Mouse (Mus musculus) brown adipose tissue, adult 24 weeks (tissue): ENCODE data around the gene Ttll6. TPM values are rescaled to one million over a fixed set of nuclear protein-coding genes. Genes with fewer than 3 reads are reported as not detected.
"Not testable (repeated sequence)": the region's sequence is repeated elsewhere in the genome, so short reads cannot be mapped to it uniquely, and the experiment has no call there.

ENCODE experiments used
- H3K27ac ChIP-seq: fragments of 200-500 bp; replicated peaks from 2 replicates; pipeline ENCODE4 v1.5.1; 2012; ENCODE audit warnings: low read depth, mild to moderate bottlenecking, low read length
- H3K4me1 ChIP-seq: fragments of 200-500 bp; 2 replicates; pipeline ENCODE4 v1.6.1; 2012; ENCODE audit warnings: low read length, mixed read lengths; ENCODE audit not compliant: control insufficient read depth, insufficient read depth, insufficient read length
- H3K4me3 ChIP-seq: fragments of 200-500 bp; 2 replicates; pipeline ENCODE4 v1.5.1; 2012; ENCODE audit warnings: low read depth, mild to moderate bottlenecking, low read length, moderate library complexity; ENCODE audit not compliant: insufficient read depth
- polyA plus RNA-seq: library from polyadenylated mRNA; stranded (reverse); fragments of >200 nt; gene quantifications from 2 replicates; pipeline ENCODE4 v1.2.4, GENCODE M21; 2012; ENCODE audit not compliant: missing spikeins, insufficient read depth, insufficient read length

Ttll6 gene
- polyA plus RNA-seq = not detected in 2 replicates

- Histone ChIP-seq H3K4me3 (no peak within 1 kb of the TSS), H3K4me1 (no peaks in the 10 kb centered on the region), H3K27ac (no peak within 1 kb of the TSS)
Observed at GRCm38 (mm10) chr11:96133239-96133865, at the start of gene Ttll6. Gene Ttll6, plus strand, starts transcription at chr11:96133786.

- H3K4me1 ChIP-seq = no peaks in the 10 kb centered on the region
- H3K4me3 ChIP-seq = no peak overlapping the region
- H3K27ac ChIP-seq = no peak overlapping the region
Observed at GRCm38 (mm10) chr11:96087981-96088380, 45.6 kb upstream of the Ttll6 start.

GRCm38 (mm10) chr11:96091073-96091472 is 42.5 kb upstream of the Ttll6 start:
- Histone ChIP-seq H3K4me3 (no peak overlapping the region), H3K4me1 (no peaks in the 10 kb centered on the region), H3K27ac (no peak overlapping the region)

GRCm38 (mm10) chr11:96092674-96093291 is 40.8 kb upstream of the Ttll6 start:
- Histone ChIP-seq H3K4me3 (no peak overlapping the region), H3K4me1 (no peaks in the 10 kb centered on the region), H3K27ac (no peak overlapping the region)

DNA sequence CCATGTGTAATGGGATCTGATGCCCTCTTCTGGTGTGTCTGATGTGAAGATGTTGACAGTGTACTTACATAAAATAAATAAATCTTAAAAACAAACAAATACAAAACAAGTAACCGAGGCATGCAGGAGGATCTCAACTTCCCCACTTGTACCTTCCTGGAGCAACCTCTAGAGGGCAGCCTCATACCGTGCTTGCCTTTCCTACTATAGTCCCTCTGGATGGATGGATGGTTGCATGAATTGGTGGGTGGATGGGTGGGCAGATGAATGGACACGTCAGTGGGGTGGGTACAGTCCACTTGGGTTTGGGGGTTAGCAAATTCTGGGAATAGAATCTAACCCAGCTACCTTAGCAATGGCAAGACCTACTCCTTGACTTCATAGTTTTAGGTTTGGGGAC is 40.2 kb upstream of the Ttll6 start:
- H3K4me1 ChIP-seq = no peaks in the 10 kb centered on the region
- no peak overlapping the region for H3K27ac ChIP-seq
- H3K4me3 ChIP-seq = no peak overlapping the region

GRCm38 (mm10) chr11:96108376-96108775 is 25.2 kb upstream of the Ttll6 start:
- Histone ChIP-seq H3K27ac (no peak overlapping the region), H3K4me3 (no peak overlapping the region), H3K4me1 (no peaks in the 10 kb centered on the region)

DNA sequence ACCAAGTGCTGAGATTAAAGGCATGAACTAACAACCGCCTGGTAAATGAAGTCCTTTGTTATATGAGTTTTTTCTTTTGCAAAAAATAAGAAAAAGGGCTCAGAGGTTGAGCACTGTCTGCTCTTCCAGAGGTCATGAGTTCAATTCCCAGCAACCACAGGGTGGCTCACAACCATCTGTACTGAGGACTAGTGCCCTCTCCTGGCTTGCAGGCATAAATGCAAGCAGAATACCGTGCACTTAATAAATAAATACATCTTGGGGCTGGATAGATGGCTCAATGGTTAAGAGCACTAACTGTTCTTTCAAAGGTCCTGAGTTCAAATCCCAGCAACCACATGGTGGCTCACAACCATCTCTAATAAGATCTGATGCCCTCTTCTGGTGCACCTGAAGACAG is 22.6 kb upstream of the Ttll6 start:
- not testable (repeated sequence) for H3K4me3 ChIP-seq, H3K27ac ChIP-seq, H3K4me1 ChIP-seq

DNA sequence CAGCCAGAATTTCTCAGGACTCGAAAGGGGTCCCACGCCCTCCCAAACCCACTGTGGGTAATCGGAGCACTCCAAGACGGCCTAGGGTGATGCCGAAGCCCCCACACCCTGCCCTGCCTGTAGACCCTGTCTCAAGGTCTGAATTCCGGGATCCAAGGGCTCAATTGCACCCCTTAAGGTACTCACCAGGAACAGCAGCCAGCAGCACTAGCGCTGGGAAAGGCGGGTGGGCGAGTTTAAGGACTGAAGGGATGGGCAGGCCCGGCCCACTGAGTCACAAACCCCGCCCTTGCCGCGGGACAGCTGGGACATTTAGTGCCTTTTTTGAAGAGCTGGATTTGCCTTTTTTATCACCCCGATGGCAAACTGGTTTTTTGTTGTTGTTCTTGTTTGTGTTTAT is 21.8 kb upstream of the Ttll6 start, which contains the start of gene Calcoco2:
Gene Calcoco2 (minus strand): TSS at position 214 of the 400 bp plus-strand sequence.
- Histone ChIP-seq H3K4me1 (no peaks in the 10 kb centered on the region), H3K27ac (no peak within 1 kb of the TSS), H3K4me3 (no peak within 1 kb of the TSS)

DNA sequence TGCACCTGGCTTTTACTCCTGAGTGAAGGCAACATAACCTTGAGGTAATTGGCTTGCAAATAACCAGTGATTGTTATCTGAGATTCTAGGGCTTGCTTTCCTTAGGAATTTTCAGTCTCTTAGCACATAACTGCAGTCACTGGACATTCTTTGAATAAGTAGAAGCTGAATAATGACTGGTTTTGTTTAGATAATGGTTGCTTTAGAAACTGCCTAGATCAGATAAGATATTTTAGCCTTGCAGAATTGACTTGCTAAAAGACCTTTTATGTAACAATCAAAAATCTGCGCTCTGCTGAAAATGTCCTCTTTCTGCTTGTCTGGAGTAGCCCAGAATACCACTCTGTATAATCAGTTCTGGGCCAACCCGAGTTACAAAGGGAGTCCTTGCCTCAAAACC is 19.5 kb upstream of the Ttll6 start:
- H3K27ac ChIP-seq = no peak overlapping the region
- H3K4me1 ChIP-seq = no peaks in the 10 kb centered on the region
- no peak overlapping the region for H3K4me3 ChIP-seq

DNA sequence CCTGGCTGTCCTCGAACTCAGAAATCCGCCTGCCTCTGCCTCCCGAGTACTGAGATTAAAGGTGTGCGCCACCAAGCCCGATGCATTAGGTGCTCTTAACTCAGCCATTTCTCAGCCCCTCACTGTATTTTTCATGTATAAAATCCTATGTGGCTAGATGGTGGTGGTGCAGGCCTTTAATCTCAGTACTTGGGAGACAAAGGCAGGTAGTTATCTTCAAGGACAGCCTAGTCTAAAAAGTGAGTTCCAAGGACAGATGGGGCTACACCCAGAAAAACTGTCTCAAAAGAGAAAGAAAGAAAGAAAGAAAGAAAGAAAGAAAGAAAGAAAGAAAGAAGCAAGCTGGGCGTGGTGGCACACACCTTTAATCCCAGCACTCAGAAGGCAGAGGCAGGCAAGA is 18.2 kb upstream of the Ttll6 start:
- Histone ChIP-seq H3K4me3 (no peak overlapping the region), H3K27ac (no peak overlapping the region), H3K4me1 (no peaks in the 10 kb centered on the region)

GRCm38 (mm10) chr11:96116116-96116515 is 17.5 kb upstream of the Ttll6 start:
- Histone ChIP-seq H3K4me1 (no peaks in the 10 kb centered on the region), H3K27ac (no peak overlapping the region), H3K4me3 (no peak overlapping the region)

DNA sequence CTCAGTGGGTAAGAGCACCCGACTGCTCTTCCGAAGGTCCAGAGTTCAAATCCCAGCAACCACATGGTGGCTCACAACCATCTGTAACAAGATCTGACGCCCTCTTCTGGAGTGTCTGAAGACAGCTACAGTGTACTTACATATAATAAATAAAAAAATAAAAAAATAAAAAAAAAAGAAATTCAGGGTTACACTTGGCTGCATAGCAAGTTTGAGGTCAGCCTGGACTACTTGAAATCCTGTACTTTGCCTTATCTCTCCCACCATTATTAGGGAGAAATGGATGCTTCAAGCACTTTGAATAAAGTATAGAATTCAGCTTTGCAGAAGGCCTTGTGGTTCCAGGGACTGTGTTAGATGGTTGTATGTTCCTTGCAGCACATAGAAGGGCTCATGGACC is 16.7 kb upstream of the Ttll6 start:
- H3K4me3 ChIP-seq, H3K4me1 ChIP-seq, H3K27ac ChIP-seq: not testable (repeated sequence)

DNA sequence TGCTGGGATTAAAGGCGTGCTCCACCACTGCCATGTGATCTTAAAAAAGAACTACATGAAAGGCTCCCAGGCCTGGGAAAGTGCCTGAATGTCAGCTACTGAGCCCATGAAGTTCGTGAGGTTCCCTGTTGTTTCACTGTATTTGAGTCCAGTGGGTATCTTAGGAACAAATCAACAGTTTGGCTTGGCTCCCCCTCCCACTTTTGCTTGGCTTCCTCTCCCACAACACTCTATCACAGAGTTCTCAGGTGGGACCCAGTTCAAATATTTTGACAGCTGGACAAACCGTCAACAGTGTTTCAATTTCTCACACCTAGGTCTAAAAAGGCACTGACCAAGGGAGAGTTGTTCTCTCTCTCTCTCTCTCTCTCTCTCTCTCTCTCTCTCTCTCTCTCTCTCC is 14.2 kb upstream of the Ttll6 start:
- Histone ChIP-seq H3K4me3 (no peak overlapping the region), H3K27ac (no peak overlapping the region), H3K4me1 (no peaks in the 10 kb centered on the region)

DNA sequence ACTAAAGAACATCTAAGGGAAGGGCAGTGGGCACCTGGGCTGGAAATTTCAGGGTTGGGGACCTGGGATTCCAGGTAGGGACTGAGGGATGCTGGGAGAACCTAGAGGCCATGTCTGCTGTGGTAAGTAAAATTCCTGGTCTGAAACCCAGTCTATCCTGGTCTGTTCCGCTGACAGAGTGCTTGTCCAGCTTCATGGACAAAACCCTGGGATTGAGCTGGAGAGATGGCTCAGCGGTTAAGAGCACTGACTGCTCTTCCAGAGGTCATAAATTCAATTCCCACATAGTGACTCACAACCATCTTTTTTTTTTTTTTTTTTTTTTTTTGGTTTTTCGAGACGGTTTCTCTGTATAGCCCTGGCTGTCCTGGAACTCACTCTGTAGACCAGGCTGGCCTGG is 10.8 kb upstream of the Ttll6 start:
- not testable (repeated sequence) for H3K4me3 ChIP-seq, H3K27ac ChIP-seq, H3K4me1 ChIP-seq

DNA sequence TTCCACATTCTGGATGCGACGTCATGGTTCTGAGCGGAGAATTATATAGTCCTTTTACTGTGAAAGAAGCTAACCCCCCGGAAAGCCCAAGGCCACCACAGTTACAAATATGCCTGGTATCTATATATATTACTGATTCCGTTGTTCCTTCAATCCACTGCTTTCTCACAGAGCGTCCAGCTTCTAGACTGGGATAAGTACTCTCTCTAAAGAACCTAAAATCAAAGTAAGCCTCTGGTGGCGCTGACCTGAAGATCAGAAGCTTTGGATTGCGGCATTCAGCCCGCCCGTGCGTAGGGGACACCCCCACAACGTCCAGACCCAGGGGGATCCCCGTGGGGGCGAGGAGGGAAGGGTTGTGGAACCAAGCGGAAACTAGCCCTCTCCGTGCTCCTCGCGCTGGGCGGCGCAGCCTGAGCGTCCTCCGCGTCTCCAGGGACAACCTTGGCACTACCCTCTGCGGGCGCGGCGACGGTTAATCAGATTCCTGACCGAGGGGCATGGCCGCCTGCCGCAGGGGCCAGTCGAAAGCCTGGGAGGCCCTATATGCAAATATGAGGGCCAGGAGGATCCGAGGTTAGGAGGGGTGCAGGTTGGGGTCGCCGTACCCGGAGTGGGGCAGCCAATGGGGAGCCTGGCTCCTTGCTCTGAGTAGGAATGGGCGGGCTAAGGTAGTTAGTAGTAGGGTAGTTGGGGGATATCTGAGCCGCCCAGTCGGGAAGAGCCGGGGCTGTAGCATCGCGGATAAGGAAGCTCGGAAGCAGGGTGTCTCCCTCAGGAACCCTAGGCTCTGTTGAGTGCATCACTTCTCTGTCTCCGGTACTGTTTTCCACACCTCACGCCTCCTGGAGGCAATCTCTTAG is 9.3 kb upstream of the Ttll6 start:
- Histone ChIP-seq H3K4me3 (peak overlapping the region; percentile 11; the same call in 1 of the 2 replicates), H3K4me1 (no peaks in the 10 kb centered on the region), H3K27ac (no peak overlapping the region)
